Mouse (Mus musculus) myocyte (in vitro differentiated cells): Measurements from ENCODE around the gene Enho.

ENCODE experiments used
- MAX ChIP-seq: IDR thresholded peaks from one replicate; pipeline ENCODE4 v1.6.1; 2011; ENCODE audit warnings: low read depth, mild to moderate bottlenecking, control low read depth
- POLR2A ChIP-seq: IDR thresholded peaks from one replicate; pipeline ENCODE4 v1.6.1; 2011; ENCODE audit warnings: low read depth, mild to moderate bottlenecking, control low read depth, moderate library complexity; ENCODE audit not compliant: insufficient read length
- POLR2AphosphoS2 ChIP-seq: IDR thresholded peaks from one replicate; pipeline ENCODE4 v1.6.1; 2011; ENCODE audit warnings: low read depth, control low read depth; ENCODE audit not compliant: insufficient read length
- USF1 ChIP-seq: IDR thresholded peaks from one replicate; pipeline ENCODE4 v1.6.1; 2011; ENCODE audit warnings: low read depth, mild to moderate bottlenecking, control low read depth, moderate library complexity

DNA sequence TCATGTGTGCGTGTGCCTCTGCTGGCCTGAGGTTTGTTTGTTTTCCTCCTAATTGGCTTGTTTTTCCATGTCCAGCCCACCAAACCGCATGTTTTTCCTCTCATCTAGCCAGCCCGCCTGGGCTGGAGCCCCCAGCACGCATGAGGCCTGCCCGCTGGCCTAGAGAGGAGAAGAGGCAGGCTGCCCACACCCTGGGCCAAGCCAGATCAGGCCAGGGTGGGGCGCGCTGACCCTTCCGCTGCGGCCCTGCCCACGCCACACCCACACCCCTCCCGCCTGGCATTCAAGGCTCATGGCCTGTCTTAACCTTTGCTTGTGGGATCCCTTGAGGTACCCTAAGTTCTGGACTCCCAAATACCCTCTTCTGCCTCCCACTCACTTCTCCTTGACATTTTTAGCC, 26.5 kb upstream of the Enho start:
- TF ChIP-seq USF1 = no peak
- no peak for TF ChIP-seq POLR2AphosphoS2
- no peak for TF ChIP-seq POLR2A
- TF ChIP-seq MAX = no peak
